Mouse (Mus musculus) lung, postnatal 4 days (tissue): ENCODE measurements around the gene Sike1.

Experiments used
- DNase-seq, 2 experiments: peaks; one replicate each; pipeline ENCODE4 v3.0.0; 2021

Sike1 gene

DNA sequence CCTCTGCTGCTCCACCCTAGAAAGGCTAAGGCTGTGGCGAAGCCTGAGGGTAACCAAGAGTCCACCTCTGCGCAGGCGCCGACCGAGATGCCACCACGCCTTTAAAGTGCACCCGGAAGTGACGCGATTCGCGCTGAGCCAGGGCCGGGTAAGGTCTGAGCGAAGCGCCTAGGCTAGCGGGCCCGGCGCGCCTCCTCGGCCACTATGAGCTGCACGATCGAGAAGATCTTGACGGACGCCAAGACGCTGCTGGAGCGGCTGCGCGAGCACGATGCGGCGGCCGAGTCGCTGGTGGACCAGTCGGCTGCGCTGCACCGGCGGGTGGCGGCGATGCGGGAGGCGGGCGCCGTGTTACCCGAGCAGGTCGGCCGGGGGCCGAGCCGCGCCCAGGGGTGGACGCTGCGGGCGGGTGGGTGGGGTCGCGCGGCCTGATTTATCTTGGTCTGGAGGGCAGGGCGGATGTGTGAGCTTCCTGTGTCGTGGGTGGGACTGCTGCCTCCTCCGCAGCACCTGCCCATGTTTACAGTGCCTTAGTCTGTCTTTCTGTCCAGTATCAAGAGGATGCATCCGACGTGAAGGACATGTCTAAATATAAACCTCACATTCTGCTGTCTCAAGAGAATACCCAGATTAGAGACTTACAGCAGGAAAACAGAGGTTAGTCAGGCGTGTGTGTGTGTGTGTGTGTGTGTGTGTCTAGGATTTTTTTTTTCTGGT, at the start of gene Sike1:
Gene Sike1, plus strand, starts transcription at position 104 of the 717 bp plus-strand sequence.
- DNase-seq: peak; percentile 96

DNA sequence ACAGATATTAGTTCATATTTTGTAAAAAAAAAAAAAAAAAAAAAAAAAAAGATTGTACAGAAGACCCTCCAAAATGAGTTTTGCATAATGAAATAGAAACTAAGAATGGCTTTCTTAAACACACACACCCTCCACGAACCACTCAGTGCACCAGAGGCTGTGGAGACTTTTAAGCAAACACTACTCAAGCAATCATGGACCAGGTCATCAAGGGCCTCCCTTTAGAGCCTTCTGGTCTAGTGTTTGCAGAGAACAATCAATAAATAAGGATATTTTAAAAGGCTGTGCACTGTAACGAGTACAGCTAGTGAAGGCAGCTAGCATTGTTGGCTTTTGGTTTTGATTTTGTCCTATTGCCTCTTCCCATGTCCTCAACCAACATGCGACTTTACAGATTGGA, 49.2 kb upstream of the Sike1 start:
- DNase-seq: no peak

DNA sequence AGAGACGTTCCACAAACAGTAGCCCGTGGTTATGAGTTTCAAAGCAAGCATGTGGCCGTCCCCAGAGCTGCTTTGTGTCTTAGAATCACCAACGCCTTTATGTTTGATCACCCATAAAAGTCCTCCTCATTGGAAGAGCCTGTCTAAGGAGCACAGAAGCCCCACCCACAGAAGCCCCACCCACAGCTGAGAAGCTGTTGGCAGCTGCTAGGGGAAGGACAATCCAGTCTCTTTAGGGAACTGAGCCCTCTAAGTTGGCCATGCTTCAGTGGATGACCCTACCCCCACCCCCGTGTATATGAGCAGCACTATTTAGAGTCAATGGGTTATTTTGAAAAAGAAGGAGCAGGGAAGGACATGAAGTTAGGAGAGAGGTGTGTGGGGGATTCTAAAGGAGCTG, 48.6 kb upstream of the Sike1 start:
- peak in 1 of 2 experiments; percentile 27 for DNase-seq

DNA sequence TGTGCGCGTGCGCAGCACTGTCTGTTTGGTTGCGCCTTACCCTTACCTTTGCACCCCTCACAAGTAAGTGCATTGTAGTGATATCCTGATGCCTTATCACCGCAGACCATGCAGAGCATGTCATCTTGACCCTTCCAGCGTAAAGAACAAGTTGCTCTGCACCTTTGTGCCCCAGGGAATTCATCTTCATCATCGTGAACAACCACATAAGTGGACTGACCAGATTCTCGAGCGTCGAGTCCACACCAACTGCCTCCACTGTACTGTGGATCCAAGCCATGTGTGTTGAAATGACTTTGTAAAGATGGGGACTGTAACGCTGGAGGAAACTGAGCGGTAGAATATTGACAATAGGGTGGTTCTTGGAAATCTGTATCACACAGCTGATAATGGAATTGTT, 41.0 kb upstream of the Sike1 start:
- no peak for DNase-seq

DNA sequence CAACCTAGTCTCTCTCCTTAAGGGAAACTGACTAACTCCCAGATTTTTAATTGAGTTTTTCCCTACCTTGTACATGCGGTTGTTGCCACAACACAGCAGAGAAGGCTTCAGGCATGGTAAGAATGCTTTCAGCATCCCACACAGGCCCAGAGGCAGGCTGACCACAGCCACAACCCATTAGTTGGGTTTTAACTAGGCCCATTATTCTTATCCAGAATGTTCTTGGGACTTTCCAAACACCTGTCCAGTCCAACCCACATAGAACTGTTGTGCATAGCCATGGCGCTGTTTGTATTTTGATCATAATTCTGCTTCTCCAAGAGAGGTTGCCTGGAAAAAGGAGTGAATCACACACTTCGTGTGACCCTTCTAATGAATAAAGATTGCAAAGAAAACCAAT, 40.4 kb upstream of the Sike1 start:
- no peak for DNase-seq

DNA sequence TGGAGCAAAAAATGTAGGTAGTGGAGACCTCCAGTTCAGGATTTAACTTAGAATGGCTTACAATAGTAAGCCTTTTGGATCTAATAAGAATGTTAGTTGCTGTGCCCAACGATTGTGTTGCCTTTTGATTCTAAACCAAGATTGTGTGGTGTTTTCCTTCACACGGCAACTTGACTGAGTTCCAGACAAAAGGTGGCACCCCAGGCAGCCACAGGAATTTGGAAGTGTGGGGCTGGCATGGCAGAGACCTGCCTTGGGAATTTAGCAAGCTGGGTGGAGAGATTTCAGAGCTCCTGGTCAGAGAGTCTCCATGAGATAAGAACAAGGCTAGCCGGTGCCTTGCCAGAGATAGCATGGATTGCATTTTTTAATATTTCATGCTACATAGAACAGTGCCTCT, 39.9 kb upstream of the Sike1 start:
- DNase-seq: peak; percentile 18 to 30

DNA sequence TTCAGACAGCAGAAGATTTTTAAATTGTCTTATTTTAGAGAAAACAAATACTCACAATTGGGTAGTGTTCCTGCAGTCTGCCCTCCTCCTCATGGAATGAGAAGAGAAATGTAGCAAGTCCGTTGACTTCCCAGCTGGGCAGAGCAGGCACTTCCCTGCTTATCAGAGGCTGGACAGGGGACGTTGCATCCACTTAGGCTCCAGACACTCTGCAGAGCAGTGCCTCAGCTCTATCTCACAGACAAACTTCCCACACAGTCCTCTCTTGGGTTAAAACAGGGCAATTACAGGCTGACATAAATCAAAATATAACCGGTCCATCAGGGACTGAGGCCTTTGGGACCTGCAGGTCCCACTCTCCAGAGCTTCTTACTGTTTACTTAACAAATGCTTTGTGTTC, 31.5 kb upstream of the Sike1 start, which contains the start of gene Nr1h5:
Gene Nr1h5, minus strand, starts transcription at position 101 of the 400 bp plus-strand sequence.
- no peak for DNase-seq

DNA sequence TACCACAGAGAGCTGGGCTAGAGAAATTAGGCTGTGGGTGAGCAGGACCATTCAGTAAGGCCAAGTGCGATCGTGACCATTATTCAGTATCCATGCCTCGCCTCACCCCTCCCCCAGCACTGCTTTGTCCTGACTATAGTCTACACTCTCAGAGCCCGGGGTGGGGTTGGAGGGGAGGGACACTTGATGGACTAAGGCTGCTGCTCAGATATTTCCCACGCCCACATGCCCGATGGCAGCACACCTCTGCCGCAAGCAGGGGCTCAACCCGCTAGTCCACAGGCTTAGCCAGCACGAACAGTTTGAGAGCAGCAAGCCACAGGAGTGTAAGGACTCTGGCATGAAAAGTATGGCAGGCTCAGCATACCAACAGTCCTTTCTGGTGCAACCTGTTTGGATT, 25.4 kb upstream of the Sike1 start:
- peak; percentile 25 to 65 for DNase-seq

DNA sequence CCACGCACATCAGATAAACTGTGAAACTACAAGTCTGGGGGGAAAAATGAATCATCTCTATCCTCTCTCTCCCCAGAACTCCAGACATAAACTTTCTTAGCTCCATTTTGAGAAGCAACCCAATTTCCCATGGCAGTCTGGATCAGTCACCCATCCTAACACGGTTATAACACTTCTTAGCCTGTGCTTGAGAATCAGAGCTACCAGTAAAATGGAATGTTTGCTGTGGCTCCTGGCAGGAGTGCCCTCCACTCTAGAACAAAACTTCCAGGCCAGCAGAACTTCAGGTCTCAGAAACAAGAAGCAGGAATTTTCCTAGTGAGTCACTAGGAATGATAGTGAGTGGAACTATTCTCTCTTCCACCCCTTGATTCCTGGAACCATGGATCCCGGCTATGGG, 25.0 kb upstream of the Sike1 start:
- DNase-seq: no peak

DNA sequence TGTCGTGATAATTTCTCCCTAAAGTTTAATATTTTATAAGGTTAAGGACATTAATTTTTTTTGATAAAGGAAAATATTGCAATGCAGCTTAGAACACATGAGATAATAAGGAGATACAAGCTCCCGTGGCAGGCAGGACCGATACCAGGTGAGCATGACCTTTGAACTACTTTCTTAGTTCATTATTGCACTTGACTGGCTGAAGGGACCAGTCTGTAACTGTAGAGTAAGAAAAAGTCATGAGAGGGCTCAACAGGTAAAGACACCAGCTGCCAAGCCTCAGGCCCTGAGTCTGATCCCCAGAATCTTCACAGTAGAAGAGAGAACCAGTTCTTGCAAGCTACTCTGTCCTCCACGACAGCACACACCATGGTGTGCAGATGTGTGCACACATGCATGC, 18.6 kb upstream of the Sike1 start:
- no peak for DNase-seq

DNA sequence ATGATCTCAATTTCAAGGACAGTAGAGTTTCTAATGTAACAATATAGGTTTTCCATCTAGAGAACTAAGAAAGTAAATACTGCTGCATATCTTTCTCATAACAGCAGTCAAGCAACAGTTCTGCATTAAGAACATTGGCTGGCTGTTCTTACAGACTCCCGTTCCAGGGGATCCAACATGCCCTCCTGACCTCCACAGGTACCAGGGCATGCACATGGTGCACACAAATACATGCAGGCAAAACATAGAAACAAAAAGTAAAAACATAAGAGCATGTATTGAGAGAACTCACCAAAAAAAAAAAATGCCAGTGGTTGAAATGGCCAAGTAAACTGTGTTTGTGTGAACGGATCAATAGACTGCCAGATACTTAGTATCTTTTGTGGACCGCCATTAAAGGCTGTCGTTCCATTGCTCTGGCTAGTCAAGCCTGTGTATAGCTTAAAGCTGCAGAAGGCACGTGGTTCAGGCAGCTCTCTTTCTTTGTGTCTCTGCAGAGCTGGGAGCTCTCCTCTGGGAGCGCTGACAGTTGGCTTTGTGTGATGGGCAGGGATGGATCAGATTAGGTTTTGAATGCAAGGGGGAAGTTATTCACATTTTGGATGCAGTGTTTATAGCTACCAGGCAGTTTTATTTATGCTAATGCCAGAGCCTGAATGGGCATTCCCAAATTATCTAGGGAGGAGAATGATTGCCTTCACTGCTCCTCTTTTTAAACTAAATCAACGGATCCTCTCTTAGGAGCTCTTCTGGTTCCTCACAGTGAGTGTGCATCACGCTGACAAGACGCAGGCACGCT, 15.8 kb upstream of the Sike1 start:
- DNase-seq: no peak

DNA sequence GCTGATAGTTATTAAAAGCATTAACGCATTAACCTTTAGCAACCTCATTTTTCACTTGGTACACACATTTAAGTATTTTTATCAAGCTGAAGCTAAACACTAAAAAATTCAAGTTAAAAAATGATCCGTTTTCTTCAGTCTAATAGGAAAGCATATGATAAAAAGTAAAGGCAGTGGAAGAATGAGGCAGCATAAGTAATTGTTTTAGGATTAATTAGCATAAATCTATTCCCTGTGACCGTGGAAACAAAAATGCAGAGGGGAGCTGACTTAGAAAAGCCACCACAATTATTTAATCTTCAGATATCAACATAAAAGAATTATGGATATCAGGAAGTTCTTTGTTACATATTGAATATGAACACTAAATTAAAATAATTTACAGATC, 15.2 kb upstream of the Sike1 start:
- no peak for DNase-seq

DNA sequence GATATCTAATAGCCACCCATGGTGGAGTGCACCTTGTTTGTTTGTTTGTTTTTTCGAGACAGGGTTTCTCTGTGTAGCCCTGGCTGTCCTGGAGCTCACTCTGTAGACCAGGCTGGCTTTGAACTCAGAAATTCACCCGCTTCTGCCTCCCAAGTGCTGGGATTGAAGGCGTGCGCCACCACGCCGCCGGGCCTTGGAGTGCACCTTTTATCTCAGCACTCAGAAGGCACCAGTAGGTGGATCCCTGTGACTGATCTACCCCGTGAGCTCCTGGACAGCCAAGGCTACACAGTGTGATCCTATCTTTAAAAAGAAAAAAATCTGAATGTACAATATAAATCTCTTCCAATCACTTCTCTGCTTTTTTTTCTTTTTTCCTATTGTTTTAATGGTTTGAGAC, 4.5 kb upstream of the Sike1 start:
- no peak for DNase-seq

DNA sequence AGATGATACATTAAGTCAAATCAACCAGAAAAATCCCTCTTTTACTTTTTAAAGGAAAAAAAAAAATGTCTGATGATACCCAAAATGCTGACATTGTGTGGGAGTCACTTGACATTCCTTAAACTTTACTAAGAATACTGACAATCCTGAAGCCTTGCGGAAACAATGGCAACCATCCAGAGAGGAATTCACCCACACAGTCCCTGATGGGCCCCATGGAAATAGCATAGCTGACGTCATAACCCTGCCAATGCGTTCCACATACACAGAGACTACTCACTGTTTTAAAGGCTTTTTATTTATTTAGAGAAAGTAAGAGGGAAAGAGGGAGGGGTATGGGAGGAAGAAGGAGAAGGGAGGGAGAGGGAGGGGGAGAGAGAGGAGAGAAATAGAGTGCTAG, 2.6 kb upstream of the Sike1 start:
- DNase-seq: no peak

DNA sequence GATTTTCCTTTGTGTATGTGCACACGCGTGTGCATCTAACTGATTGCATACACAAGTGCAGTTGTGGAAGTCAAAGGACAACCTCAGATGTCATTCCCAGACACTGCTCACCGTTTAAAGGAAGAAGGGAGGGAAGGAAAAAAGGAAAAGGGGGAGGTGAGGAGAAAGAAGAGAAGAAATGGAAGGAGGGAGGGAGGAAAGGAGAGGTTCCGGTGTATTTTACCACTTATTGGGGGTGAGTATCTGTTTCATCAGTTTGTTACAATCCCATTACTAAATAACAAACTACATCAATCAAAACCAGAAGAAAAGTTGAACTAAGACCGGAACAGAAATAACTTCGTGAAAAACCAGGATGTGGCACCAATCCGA, 289 bp upstream of the Sike1 start:
- DNase-seq: no peak

DNA sequence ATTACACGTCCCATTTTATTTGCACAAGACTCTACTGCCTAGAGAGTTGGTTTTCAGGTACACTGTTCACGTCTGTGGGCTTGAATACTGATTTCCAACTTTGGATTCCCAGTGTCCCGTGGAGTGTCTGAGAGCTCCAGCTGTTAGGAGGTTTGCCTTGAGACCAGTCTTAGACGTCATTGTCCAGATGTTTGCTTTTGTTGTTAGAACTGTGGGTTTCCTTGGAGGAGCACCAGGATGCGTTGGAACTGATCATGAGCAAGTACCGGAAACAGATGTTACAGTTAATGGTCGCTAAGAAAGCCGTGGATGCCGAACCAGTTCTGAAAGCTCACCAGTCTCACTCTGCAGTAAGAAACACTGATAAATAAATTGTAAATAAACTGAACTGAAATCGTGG, 1.5 kb downstream of the Sike1 start:
- DNase-seq: no peak

DNA sequence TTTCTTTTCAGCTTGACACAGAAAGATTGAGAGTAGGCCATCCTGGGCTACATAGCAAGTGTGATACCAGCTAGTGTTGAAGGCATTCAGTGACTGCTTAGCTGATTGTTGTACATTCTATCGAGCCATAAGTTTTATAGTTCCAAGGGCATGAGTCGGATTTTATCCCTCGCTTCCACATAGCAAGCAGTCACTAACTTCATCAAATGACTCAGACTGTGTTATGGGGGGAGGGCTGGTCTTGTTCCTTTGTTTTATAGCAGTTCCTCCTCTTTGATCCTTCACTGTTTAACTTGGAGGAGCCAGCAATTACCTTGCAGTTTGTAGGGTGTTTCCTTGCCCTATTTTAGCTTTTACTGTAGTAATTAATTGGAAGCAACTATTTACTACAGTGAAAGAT, 2.1 kb downstream of the Sike1 start:
- no peak for DNase-seq

DNA sequence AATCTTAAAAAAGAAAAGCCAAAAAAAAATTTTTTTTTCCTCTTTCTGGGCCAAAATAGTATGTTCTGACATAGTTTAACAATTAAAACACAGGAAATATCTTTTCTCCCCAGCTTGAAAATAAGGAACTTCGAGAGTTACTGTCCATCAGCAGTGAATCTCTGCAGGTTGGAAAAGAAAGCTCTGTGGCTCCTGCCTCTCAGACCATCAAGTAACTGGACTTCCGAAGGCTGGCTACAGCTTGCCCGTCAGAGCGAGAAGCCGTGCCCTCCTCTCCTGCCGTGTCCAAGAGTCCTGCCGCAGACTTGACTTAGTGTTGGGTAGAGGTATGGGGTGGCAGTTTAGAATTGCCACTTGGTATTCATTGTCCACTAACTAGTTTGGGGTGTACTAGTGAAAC, 6.1 kb downstream of the Sike1 start:
- no peak for DNase-seq

DNA sequence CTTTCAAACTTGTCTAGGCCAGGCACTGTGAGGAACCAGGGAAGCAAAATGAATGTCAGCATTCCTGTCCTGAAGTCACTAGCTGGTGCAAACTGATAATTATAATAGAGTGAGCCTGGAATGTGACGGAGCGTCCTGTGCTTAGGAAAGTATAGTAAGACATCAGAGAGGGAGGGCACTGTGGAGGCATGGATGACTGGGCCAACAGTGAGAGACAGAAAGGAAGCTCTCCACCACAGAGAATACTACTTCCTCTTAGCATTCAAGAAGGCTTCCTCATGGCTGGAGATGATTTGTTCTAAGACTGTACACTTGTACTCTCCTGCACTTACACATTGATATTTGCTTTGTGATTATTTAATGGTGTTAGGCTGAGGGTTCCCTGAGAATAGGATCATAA, 21.8 kb downstream of the Sike1 start:
- no peak for DNase-seq

DNA sequence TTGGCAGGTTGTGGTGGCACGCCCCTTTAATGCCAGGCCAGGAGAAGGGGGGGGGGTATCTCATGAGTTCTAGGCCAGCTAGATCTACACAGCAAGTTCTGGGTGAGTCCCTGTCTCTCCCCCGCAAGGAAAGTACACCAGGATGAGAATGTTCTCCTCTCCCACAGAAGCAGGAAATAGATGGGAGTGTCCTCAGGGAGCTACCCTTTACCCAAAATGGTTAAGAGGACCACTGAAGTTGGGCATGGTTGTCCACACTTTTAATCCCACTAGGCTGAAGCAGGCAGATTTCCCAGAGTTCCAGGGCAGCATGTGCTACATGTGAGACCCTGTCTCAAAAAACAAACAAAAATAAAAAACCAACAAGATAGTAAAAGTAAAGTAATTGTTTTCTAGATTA, 24.0 kb downstream of the Sike1 start:
- no peak for DNase-seq

DNA sequence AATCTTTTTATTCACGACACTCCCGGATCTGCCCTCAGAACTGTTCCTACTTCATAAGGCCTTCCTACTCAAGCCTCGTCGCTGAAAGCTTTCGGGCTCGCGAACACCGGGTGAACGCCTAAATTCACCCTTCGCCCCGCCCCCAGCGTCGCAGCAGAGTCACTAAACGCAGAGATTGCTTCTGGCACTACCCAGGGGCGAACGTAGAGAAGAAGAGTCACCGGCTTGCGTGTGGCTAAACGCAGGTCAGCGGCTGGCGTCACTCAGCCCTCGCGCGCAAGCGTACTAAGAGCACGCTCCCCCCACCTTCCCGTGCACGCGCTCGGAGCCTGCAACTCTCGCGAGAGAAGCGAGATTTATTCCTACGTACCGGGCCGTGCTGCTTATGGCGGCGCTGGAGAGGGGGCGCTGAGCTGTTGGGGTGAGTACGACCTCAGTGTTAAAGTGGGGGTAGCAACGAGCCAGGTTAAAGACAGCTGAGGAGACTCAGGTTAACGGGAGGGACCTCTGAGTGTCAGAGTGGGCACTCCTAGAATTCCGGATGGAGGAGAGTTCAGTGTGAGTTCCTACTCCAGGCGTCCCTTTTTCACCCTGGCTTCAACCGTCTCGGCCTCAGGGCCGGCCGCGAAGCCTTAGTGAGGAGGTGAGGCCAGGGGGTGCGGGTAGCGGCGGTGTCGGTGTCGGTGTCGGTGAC, 24.9 kb downstream of the Sike1 start, which contains the start of gene Csde1:
Gene Csde1, plus strand, starts transcription at position 178 of the 694 bp plus-strand sequence.
- peak; percentile 98 to 99 for DNase-seq

DNA sequence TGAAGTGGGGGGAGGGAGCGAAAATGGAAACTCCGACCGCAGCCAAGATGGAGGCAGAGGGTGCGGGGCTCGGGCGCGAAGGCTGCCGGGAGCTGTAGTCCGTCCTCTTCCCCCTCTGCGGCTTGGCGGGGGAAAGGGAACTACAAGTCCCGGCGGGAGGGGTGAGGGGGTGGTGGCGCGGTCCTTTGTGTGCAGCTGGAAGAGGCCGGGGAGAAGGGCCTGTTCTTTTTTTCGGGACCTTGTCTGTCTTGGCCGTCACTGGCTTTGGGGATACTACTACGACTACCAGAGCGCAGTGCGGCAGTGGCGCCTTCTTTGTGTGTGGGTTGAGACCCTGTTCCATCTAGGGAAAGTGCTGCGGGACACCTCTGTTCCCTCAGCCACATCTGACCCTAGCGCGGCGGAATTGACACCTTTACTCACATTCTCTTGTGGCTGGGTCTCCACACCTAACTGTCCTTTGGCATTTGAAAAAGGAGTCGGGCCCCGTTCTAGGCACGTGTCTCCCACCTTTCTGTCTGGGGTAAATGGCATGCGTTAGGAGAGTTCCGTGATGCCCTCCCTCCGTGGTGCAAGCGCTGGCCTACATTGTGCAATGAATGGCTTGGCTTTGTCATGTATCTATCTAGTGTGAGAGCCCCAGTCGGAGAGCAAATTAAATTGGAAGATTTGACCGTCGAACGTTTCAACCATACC, 25.6 kb downstream of the Sike1 start:
- DNase-seq: peak; percentile 93 to 95

DNA sequence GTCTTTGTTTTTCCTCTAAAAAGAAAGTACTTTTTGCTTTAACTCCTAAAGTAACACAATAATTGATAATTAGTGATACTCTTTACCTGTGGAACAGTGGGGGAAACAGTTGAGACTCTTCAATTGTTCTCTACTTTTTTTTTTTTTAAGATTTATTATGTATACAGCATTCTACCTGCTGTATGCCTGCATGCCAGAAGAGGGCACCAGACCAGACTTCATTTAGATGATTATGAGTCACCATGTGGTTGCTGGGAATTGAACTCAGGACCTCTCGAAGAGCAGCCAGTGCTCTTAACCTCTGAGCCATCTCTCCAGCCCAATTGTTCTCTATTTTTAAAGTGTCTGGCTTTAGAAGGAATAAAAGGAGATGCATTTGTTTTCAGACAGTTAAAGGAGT, 30.7 kb downstream of the Sike1 start:
- DNase-seq: no peak
